Mouse (Mus musculus) adrenal gland, postnatal 4 days (tissue): ENCODE results near the gene C5ar2. TPM values are rescaled to one million over a fixed set of nuclear protein-coding genes. Genes with fewer than 3 reads are reported as not detected.
"Not testable (repeated sequence)": the region's sequence is repeated elsewhere in the genome, so short reads cannot be mapped to it uniquely, and the experiment has no call there.

Experiments used
- DNase-seq, 2 experiments: peaks; one replicate each; pipeline ENCODE4 v3.0.0; 2021 to 2022; ENCODE audit warnings: low spot score in 2 of 2, mixed read lengths in 2 of 2
- long read RNA-seq, 2 experiments: library from polyadenylated mRNA; stranded (forward); transcript quantifications; one replicate each; pipeline ENCODE4 v2.0.0; 2021
- total RNA-seq, 2 experiments: library from RNA; stranded (reverse); gene quantifications; 2 replicates each; pipeline ENCODE4 v1.2.3; 2021

C5ar2 gene
- under 1 TPM; 0.45 to 0.48 TPM for total RNA-seq
- long read RNA-seq, experiment 1: 0 reads
- long read RNA-seq, experiment 2: 0 reads

DNA sequence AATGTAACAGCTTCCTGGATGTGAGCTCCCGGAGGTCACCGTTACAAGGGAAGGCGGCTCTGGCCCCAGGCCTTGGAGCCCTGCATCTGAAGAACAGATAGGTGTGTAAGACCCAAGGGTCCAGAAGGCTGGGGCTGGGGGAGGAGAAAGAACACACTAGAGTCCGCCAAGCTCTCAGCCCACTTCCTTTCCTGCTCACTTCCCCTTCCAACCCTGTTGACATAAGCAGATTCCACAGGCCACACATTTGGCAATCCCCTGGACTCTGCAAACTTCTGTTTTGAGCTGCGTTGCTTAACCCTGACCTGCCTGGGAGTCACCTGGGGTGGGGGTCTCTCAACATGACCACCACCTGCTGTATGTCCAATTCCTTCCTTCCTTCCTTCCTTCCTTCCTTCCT, at the start of gene C5ar2:
Gene C5ar2, minus strand, starts transcription at position 88 of the 400 bp plus-strand sequence.
- no peak for DNase-seq

- no peak for DNase-seq
These were observed 43.8 kb upstream of the C5ar2 start for GRCm38 (mm10) chr7:16287791-16288190.

GRCm38 (mm10) chr7:16287016-16287415, 43.1 kb upstream of the C5ar2 start:
- no peak for DNase-seq

GRCm38 (mm10) chr7:16286026-16286961, 42.3 kb upstream of the C5ar2 start, which contains the start of gene Ccdc9:
TSS of gene Ccdc9 (minus strand) at chr7:16286795.
- DNase-seq: peak; percentile 99 to 100

- peak; percentile 25 to 68 for DNase-seq
These were observed 41.6 kb upstream of the C5ar2 start for GRCm38 (mm10) chr7:16285450-16286025.

- DNase-seq: no peak
These were observed 41.0 kb upstream of the C5ar2 start for GRCm38 (mm10) chr7:16284904-16285303.

- no peak for DNase-seq
These were observed 40.0 kb upstream of the C5ar2 start for GRCm38 (mm10) chr7:16284001-16284400.

- DNase-seq: no peak
These were observed 38.4 kb upstream of the C5ar2 start for GRCm38 (mm10) chr7:16282334-16282733.

GRCm38 (mm10) chr7:16280721-16281120, 36.8 kb upstream of the C5ar2 start:
- no peak for DNase-seq

GRCm38 (mm10) chr7:16274922-16275890, 31.3 kb upstream of the C5ar2 start:
- DNase-seq: no peak

DNA sequence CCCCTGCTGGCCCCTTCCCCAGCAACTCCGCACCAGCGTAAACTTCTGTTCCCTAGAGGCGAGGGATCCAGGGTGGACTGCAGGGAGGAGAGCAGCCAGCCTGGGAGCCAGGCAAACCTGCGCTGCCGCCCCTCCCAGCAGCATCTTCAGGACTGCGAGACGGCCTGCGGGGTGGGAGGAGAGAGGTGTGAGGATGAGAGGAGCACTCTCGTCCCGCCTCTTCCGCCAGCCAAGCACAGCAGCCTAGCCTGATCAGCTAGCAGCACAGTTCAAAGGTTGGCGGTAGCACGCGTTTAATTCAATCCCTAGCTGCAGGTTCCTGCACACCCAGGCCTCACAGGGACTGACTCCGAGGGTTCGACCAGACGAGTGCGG, 29.8 kb upstream of the C5ar2 start:
- peak; percentile 44 to 60 for DNase-seq

- peak; percentile 54 to 78 for DNase-seq
These were observed 29.3 kb upstream of the C5ar2 start, which contains the start of gene Inafm1 for GRCm38 (mm10) chr7:16273081-16273765. TSS of gene Inafm1 (minus strand) at chr7:16273617.

DNA sequence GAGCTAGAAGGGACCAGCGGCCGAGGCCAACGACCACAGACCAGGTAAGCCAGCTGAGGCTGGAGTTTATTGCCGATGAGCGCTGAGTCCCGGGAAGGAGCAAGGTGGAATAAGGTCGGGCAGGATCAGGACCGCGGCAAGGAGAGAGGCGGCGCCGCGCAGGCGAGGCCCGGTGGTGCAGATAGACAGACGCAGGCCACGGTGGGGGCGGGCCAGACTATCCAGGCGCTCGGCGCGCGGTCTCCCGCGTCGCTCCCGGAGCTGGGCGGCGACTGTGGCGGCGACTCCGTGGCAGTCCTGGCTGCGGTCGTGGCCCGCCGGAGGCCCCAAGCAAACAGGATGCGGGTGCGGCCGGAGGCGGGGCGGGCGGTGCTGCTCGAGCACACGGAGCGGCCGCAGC, 28.7 kb upstream of the C5ar2 start:
- DNase-seq: peak in 1 of 2 experiments; percentile 58

DNA sequence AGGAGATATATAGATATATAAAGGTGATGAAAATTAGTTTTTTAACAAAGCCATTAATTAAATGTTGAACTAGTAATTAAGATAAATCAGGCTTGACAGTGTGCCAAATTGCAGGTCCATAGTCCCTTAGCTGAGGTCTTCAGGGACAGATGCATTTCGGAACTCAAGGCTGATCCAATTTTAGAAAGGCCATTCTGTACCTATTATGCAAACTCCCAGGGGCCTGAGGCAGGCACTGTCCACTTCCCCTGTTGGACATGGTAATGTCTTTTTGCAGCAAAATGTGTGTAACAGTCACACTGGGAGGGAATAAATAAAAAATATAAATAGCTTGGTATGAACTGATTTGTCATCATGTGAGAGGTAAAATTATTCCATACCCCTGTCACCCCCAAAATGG, 27.2 kb upstream of the C5ar2 start:
- DNase-seq: no peak

DNA sequence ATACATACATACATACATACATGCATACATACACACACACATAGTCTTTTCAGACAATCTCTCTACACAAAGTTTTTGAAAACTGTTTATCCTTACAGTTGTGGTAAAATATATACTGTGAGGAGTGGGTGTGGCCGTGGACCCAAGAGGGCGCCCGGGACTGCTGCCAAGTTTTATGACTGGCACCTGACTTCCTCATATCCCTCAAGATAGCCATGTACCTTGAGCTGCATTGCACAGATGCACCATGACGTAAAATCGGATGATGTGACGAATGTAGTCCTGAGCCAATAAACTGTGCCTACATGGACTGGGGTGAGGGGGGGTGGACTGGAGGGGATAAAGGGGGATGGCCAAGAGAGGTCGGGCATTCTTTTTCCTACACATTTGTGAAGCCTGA, 22.6 kb upstream of the C5ar2 start:
- not testable (repeated sequence) for DNase-seq

DNA sequence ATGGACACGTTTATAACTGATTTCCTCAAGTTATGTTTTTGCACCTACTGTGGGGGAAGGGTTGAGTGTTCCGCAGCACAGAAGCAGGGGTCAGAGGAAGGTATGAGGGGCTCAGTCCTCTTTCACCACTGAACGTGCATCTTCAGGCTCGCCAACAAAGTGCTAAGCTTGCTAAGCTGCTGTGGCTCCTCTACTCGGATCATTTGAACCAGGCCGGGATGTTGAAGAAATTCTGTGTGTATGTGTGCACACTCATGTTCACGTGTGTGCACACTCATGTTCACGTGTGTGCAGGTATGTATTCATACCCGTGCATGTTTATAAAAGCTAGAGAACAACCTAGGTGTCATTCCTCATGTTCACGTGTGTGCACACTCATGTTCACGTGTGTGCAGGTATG, 21.9 kb upstream of the C5ar2 start:
- DNase-seq: no peak

GRCm38 (mm10) chr7:16263843-16264242, 19.9 kb upstream of the C5ar2 start:
- DNase-seq: no peak

- peak in 1 of 2 experiments; percentile 54 for DNase-seq
These were observed 19.2 kb upstream of the C5ar2 start for GRCm38 (mm10) chr7:16263015-16263787.

DNA sequence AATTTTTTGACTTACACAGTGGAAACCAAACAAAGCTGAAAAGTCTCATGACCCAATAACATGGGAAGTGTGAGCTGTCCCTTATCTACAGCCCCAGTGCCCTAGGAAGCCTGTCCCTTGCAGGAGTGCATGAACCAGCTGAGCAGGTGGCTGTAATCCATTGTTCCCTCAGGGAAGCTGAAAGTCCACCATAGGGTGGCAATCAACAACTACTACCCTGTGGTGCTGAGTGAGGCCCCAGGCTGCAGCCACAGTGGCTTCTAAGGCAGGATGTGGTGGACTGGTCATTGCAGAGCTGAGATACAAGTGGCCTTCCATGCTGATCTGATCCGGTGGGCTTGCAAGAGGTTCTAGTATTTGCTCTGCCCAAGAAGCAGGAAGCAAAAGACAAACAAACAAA, 17.1 kb upstream of the C5ar2 start:
- DNase-seq: no peak
